Mouse (Mus musculus) lung, embryonic 14.5 days (tissue): Measurements from ENCODE around the gene Cnn2. TPM values are rescaled to one million over a fixed set of nuclear protein-coding genes. Genes with fewer than 3 reads are reported as not detected.

Source experiments
- ATAC-seq: fragments of 200-750 bp; cut with Nextera tagmentation; 2 replicates; pipeline ENCODE4 v1.8.0; 2017; ENCODE audit warnings: mild to moderate bottlenecking, moderate TSS enrichment, moderate library complexity; ENCODE audit not compliant: insufficient read depth
- DNase-seq: peaks from one replicate; pipeline ENCODE4 v3.0.0-alpha.2; 2015
- H3K27ac ChIP-seq: fragments of 300-500 bp; sonication (generic); 2 replicates; pipeline ENCODE4 v1.5.1; 2014; ENCODE audit warnings: low read depth, mild to moderate bottlenecking, moderate library complexity
- H3K27me3 ChIP-seq: fragments of 300-500 bp; sonication (generic); 2 replicates; pipeline ENCODE4 v1.6.1; 2014; ENCODE audit warnings: low read length, control low read depth; ENCODE audit not compliant: insufficient read depth
- H3K36me3 ChIP-seq: fragments of 300-500 bp; sonication (generic); 2 replicates; pipeline ENCODE4 v1.6.1; 2014; ENCODE audit warnings: control low read depth; ENCODE audit not compliant: insufficient read depth
- H3K4me1 ChIP-seq: fragments of 300-500 bp; sonication (generic); 2 replicates; pipeline ENCODE4 v1.6.1; 2014; ENCODE audit warnings: antibody characterized with exemption, control low read depth; ENCODE audit not compliant: insufficient read depth
- H3K4me2 ChIP-seq: fragments of 300-500 bp; sonication (generic); 2 replicates; pipeline ENCODE4 v1.6.1; 2014; ENCODE audit warnings: mild to moderate bottlenecking
- H3K4me3 ChIP-seq: fragments of 300-500 bp; sonication (generic); 2 replicates; pipeline ENCODE4 v1.5.1; 2014; ENCODE audit warnings: low read depth, low read length
- H3K9ac ChIP-seq: fragments of 300-500 bp; sonication (generic); 2 replicates; pipeline ENCODE4 v1.6.1; 2014
- H3K9me3 ChIP-seq: fragments of 300-500 bp; sonication (generic); 2 replicates; pipeline ENCODE4 v1.6.1; 2016; ENCODE audit warnings: low read depth, low read length, control low read depth
- CTCF ChIP-seq: IDR thresholded peaks from 2 replicates; pipeline ENCODE4 v1.5.1; 2016; ENCODE audit warnings: antibody characterized with exemption, low read depth
- WGBS: fragments of 180-500 bp; shearing (Covaris S2); extraction: QIAGEN DNeasy Blood & Tissue Kit; methylation state at CpG from one replicate; pipeline ENCODE4 v1.1.7; 2014; 5-methylcytosine and 5-hydroxymethylcytosine counted together
- polyA plus RNA-seq: library from polyadenylated mRNA; unstranded; fragments of >200 nt; fragmentation: Nextera tagmentation; extraction: Ambion mirVana; gene quantifications from 2 replicates; pipeline ENCODE4 v1.2.1, GENCODE M21; 2014

Gene Cnn2
- polyA plus RNA-seq, result 354 and 364 TPM in 2 replicates

- Histone ChIP-seq H3K27ac (peak within 1 kb of the TSS; percentile 99), H3K9ac (peak within 1 kb of the TSS; percentile 81), H3K27me3 (no peaks in the 10 kb centered on the region), H3K4me1 (peaks cover 25% of the 10 kb centered on the region), H3K36me3 (peaks cover 31% of the 10 kb centered on the region), H3K4me2 (peak within 1 kb of the TSS; percentile 76), H3K9me3 (peaks cover 5% of the 10 kb centered on the region; the same call in 1 of the 2 replicates), H3K4me3 (peak within 1 kb of the TSS; percentile 85)
- 0% methylated on average over 59 of the region's 59 CpGs for WGBS
- peak; percentile 16 for ATAC-seq
- no peak for TF ChIP-seq CTCF
- DNase-seq, result peak; percentile 90
Observed at GRCm38 (mm10) chr10:79988506-79989271, at the start of gene Cnn2. Gene Cnn2 (plus strand): TSS chr10:79988584.

- Histone ChIP-seq H3K9ac (no peak overlapping the region), H3K36me3 (peaks cover 19% of the 10 kb centered on the region), H3K27ac (no peak overlapping the region), H3K4me2 (no peak overlapping the region), H3K4me1 (peaks cover 23% of the 10 kb centered on the region), H3K27me3 (no peaks in the 10 kb centered on the region), H3K4me3 (no peak overlapping the region), H3K9me3 (no peaks in the 10 kb centered on the region)
- TF ChIP-seq CTCF, result no peak
- 57% methylated on average over 7 of the region's 7 CpGs for WGBS
- ATAC-seq, result no peak
- DNase-seq, result no peak
Observed at GRCm38 (mm10) chr10:79940749-79941148, 47.6 kb upstream of the Cnn2 start.

GRCm38 (mm10) chr10:79942988-79943387 lies 45.4 kb upstream of the Cnn2 start:
- Histone ChIP-seq H3K4me2 (no peak overlapping the region), H3K4me1 (peaks cover 17% of the 10 kb centered on the region), H3K27me3 (no peaks in the 10 kb centered on the region), H3K4me3 (no peak overlapping the region), H3K9ac (no peak overlapping the region), H3K27ac (no peak overlapping the region; the same call in 1 of the 2 replicates), H3K9me3 (no peaks in the 10 kb centered on the region), H3K36me3 (peaks cover 12% of the 10 kb centered on the region; the same call in 1 of the 2 replicates)
- WGBS, result 69% methylated on average over 1 of the region's 1 CpGs
- ATAC-seq (no peak), DNase-seq (no peak)
- no peak for TF ChIP-seq CTCF

- WGBS, result 66% methylated on average over 9 of the region's 9 CpGs
- H3K4me1 ChIP-seq, result peaks cover 17% of the 10 kb centered on the region
- H3K4me3 ChIP-seq, result no peak overlapping the region
- no peak overlapping the region for H3K9ac ChIP-seq
- H3K27ac ChIP-seq, result 0 out of 2 replicates have a peak overlapping the region, but pooled peaks have one; percentile 33
- ATAC-seq, result no peak
- H3K27me3 ChIP-seq, result no peaks in the 10 kb centered on the region
- H3K36me3 ChIP-seq, result peaks cover 13% of the 10 kb centered on the region
- no peaks in the 10 kb centered on the region for H3K9me3 ChIP-seq
- H3K4me2 ChIP-seq, result no peak overlapping the region
- TF ChIP-seq CTCF, result no peak
- DNase-seq, result no peak
Observed at GRCm38 (mm10) chr10:79943471-79943901, 44.9 kb upstream of the Cnn2 start.

GRCm38 (mm10) chr10:79945507-79946234 lies 42.7 kb upstream of the Cnn2 start:
- Histone ChIP-seq H3K27ac (peak overlapping the region; percentile 86), H3K4me2 (peak overlapping the region; percentile 47), H3K4me1 (peaks cover 17% of the 10 kb centered on the region), H3K36me3 (peaks cover 35% of the 10 kb centered on the region), H3K27me3 (no peaks in the 10 kb centered on the region), H3K9ac (no peak overlapping the region), H3K4me3 (no peak overlapping the region), H3K9me3 (no peaks in the 10 kb centered on the region)
- peak; percentile 63 for ATAC-seq
- TF ChIP-seq CTCF, result no peak
- 28% methylated on average over 16 of the region's 16 CpGs for WGBS
- DNase-seq, result peak; percentile 62

GRCm38 (mm10) chr10:79946752-79947322 lies 41.5 kb upstream of the Cnn2 start:
- no peak for ATAC-seq
- peaks cover 17% of the 10 kb centered on the region for H3K4me1 ChIP-seq
- H3K4me3 ChIP-seq, result peak overlapping the region; percentile 2; the same call in 1 of the 2 replicates
- H3K36me3 ChIP-seq, result peaks cover 43% of the 10 kb centered on the region
- H3K9me3 ChIP-seq, result no peaks in the 10 kb centered on the region
- H3K9ac ChIP-seq, result peak overlapping the region; percentile 42
- peak; percentile 52 for DNase-seq
- no peaks in the 10 kb centered on the region for H3K27me3 ChIP-seq
- WGBS, result 13% methylated on average over 7 of the region's 7 CpGs
- H3K27ac ChIP-seq, result peak overlapping the region; percentile 86; the same call in 1 of the 2 replicates
- peak overlapping the region; percentile 47 for H3K4me2 ChIP-seq
- TF ChIP-seq CTCF, result no peak

- DNase-seq (no peak), ATAC-seq (no peak)
- H3K9ac ChIP-seq, result no peak overlapping the region
- TF ChIP-seq CTCF, result no peak
- no peaks in the 10 kb centered on the region for H3K9me3 ChIP-seq
- H3K4me3 ChIP-seq, result no peak overlapping the region
- no peak overlapping the region for H3K4me2 ChIP-seq
- peaks cover 17% of the 10 kb centered on the region for H3K4me1 ChIP-seq
- H3K27me3 ChIP-seq, result no peaks in the 10 kb centered on the region
- peaks cover 45% of the 10 kb centered on the region for H3K36me3 ChIP-seq
- 51% methylated on average over 6 of the region's 6 CpGs for WGBS
- H3K27ac ChIP-seq, result no peak overlapping the region
Observed at GRCm38 (mm10) chr10:79947502-79947901, 40.9 kb upstream of the Cnn2 start.
